In genomic region chr15:12308539-12308938, GRCm38 (mm10) we compare ENCODE assay signal across 1 mouse cellular context.
TF ChIP-seq lines count a peak whose summit lies in the region.

No protein-coding gene starts in this region.

TF ChIP-seq in MEL, 35 proteins besides CTCF, POLR2A, EP300 and RAD21 (continued from another document):
- TF ChIP-seq UBTF (IDR thresholded peaks at IDR 0.05; ENCODE audit: borderline replicate concordance, insufficient read depth, low read depth, low read length): no peak
- peak; percentile 44; the same call in 1 of the 2 replicates for TF ChIP-seq GATA1 (IDR thresholded peaks at IDR 0.05; ENCODE audit: low read depth, low read length)
